Mouse (Mus musculus) hindbrain, embryonic 13.5 days (tissue): ENCODE data around the gene Iqgap1. TPM values are rescaled to one million over a fixed set of nuclear protein-coding genes. Genes with fewer than 3 reads are reported as not detected.

Experiments used
- ATAC-seq: fragments of 200-750 bp; cut with Nextera tagmentation; 2 replicates; pipeline ENCODE4 v1.8.0; 2017; ENCODE audit warnings: moderate TSS enrichment; ENCODE audit not compliant: low FRiP score
- H3K27ac ChIP-seq: fragments of 300-500 bp; sonication (generic); 2 replicates; pipeline ENCODE4 v1.5.1; 2015; ENCODE audit warnings: inconsistent platforms, mild to moderate bottlenecking, moderate library complexity
- H3K27me3 ChIP-seq: fragments of 300-500 bp; sonication (generic); 2 replicates; pipeline ENCODE4 v1.6.1; 2015; ENCODE audit warnings: mild to moderate bottlenecking, inconsistent platforms
- H3K36me3 ChIP-seq: fragments of 300-500 bp; sonication (generic); 2 replicates; pipeline ENCODE4 v1.6.1; 2015; ENCODE audit warnings: mild to moderate bottlenecking, inconsistent platforms
- H3K4me1 ChIP-seq: fragments of 300-500 bp; sonication (generic); replicated peaks from 2 replicates; pipeline ENCODE4 v1.6.1; 2015; ENCODE audit warnings: inconsistent platforms
- H3K4me2 ChIP-seq: fragments of 300-500 bp; sonication (generic); 2 replicates; pipeline ENCODE4 v1.6.1; 2015; ENCODE audit warnings: inconsistent platforms, mild to moderate bottlenecking, moderate library complexity
- H3K4me3 ChIP-seq: fragments of 300-500 bp; sonication (generic); 2 replicates; pipeline ENCODE4 v1.5.1; 2015; ENCODE audit warnings: mild to moderate bottlenecking, inconsistent platforms
- H3K9ac ChIP-seq: fragments of 300-500 bp; sonication (generic); 2 replicates; pipeline ENCODE4 v1.6.1; 2015; ENCODE audit warnings: mild to moderate bottlenecking, inconsistent platforms
- H3K9me3 ChIP-seq: fragments of 300-500 bp; sonication (generic); 2 replicates; pipeline ENCODE4 v1.6.1; 2016; ENCODE audit warnings: inconsistent platforms
- WGBS: fragments of 180-500 bp; shearing (Covaris S2); methylation state at CpG from one replicate; pipeline ENCODE4 v1.1.7; 2015; 5-methylcytosine and 5-hydroxymethylcytosine counted together
- polyA plus RNA-seq: library from polyadenylated mRNA; unstranded; fragments of >200 nt; fragmentation: Nextera tagmentation; extraction: Ambion mirVana; gene quantifications from 2 replicates; pipeline ENCODE4 v1.2.1, GENCODE M21; 2015

Gene Iqgap1
- polyA plus RNA-seq, 1 experiment from 2014 or later = 21.1 TPM

DNA sequence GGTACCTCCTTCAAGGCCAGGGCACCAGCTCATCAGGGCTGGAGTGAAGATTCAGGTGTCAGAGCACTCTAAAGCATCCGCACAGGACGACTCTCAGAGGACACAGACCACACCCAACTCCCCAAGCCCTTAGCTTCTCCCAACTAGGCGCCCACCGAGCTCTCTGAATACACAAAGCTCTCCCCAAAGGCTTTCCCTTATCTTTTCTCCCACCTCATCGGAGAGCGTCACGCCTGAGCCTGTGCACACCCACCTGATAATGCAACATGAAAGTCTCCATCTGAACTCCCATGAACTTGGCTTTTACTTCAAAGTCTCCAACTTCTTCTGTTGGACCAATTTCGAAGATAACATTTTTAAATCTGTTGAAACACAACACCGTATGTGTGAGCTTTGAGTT, 109.0 kb downstream of the Iqgap1 start:
- WGBS = 88% methylated on average over 9 of the region's 9 CpGs
- Histone ChIP-seq H3K4me3 (no peak overlapping the region), H3K9me3 (no peaks in the 10 kb centered on the region), H3K4me2 (no peak overlapping the region), H3K27ac (no peak overlapping the region), H3K27me3 (no peaks in the 10 kb centered on the region), H3K4me1 (no peaks in the 10 kb centered on the region), H3K9ac (no peak overlapping the region), H3K36me3 (peaks cover 67% of the 10 kb centered on the region)
- ATAC-seq = no peak

DNA sequence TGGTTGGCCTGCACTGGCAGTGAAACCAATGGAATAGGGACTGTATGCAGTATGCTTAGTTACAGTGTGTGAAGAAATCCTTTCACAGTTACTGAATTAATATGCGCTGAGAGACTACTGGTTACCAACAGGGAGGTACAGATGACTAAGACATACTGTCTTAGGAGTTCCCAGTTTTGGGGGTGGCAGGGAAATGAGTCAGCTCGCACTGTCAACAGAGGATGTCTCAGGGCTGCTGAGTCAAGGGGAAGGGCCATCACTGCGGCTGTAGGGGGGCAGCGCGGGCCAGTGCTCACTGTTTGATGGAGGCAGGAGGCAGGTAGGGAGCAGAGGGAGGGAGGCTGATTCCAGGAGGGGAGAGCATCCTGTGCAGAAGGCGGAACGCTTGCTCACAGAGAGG, 110.5 kb downstream of the Iqgap1 start:
- no peak for ATAC-seq
- Histone ChIP-seq H3K4me1 (no peaks in the 10 kb centered on the region), H3K4me3 (no peak overlapping the region), H3K27me3 (no peaks in the 10 kb centered on the region), H3K27ac (no peak overlapping the region), H3K36me3 (peaks cover 58% of the 10 kb centered on the region), H3K4me2 (no peak overlapping the region), H3K9ac (no peak overlapping the region), H3K9me3 (no peaks in the 10 kb centered on the region)
- WGBS = 92% methylated on average over 7 of the region's 7 CpGs

DNA sequence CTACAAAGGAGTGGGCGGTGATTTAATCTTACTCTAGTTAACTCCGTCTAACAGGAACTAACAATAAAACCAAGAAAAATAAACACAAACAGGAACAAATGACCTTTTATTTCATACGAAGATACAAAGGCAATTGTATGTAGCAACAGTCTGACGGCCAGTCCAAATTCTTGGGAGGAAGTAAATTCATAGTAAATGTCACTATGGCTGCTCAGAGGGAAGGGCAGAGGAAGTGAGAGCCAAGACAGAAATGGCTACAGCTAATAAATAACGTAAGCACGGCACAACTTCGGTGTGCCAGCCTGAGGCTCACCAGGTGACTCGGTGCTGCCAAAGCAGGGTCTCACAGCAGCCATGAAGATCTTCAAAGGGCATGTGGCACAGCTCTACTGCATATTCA, 114.3 kb downstream of the Iqgap1 start:
- H3K27ac ChIP-seq = no peak overlapping the region
- no peaks in the 10 kb centered on the region for H3K27me3 ChIP-seq
- no peaks in the 10 kb centered on the region for H3K9me3 ChIP-seq
- peaks cover 45% of the 10 kb centered on the region for H3K36me3 ChIP-seq
- WGBS = 75% methylated on average over 8 of the region's 8 CpGs
- no peak overlapping the region for H3K9ac ChIP-seq
- H3K4me1 ChIP-seq = no peaks in the 10 kb centered on the region
- no peak overlapping the region for H3K4me2 ChIP-seq
- no peak overlapping the region for H3K4me3 ChIP-seq
- ATAC-seq = no peak

GRCm38 (mm10) chr7:80710333-80710732, 115.4 kb downstream of the Iqgap1 start:
- H3K27ac ChIP-seq = no peak overlapping the region
- H3K27me3 ChIP-seq = no peaks in the 10 kb centered on the region
- H3K9me3 ChIP-seq = no peaks in the 10 kb centered on the region
- no peak overlapping the region for H3K9ac ChIP-seq
- no peaks in the 10 kb centered on the region for H3K4me1 ChIP-seq
- no peak for ATAC-seq
- 93% methylated on average over 7 of the region's 7 CpGs for WGBS
- H3K4me2 ChIP-seq = no peak overlapping the region
- no peak overlapping the region for H3K4me3 ChIP-seq
- peaks cover 35% of the 10 kb centered on the region for H3K36me3 ChIP-seq

DNA sequence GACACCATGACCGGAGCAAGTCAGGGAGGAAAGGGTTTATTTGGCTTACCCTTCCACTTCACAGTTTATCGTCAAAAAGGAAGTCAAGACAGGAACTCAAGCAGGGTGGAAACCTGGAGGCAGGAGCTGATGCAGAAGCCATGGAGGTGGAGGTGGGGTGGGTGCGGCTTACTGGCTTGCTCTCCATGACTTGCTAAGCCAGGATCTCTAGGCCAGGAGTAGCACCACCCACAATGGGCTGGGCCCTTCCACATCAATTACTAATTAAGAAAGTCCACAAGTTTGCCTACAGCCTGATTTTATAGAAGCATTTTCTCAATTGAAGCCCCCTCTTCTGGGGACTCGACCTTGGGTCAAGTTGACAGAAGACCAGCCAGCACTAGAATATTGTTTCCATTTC, 121.7 kb downstream of the Iqgap1 start:
- WGBS = 93% methylated on average over 4 of the region's 4 CpGs
- no peak overlapping the region for H3K9ac ChIP-seq
- no peak overlapping the region for H3K4me2 ChIP-seq
- peaks cover 7% of the 10 kb centered on the region for H3K36me3 ChIP-seq
- H3K4me1 ChIP-seq = no peaks in the 10 kb centered on the region
- no peak for ATAC-seq
- no peaks in the 10 kb centered on the region for H3K27me3 ChIP-seq
- H3K4me3 ChIP-seq = no peak overlapping the region
- no peaks in the 10 kb centered on the region for H3K9me3 ChIP-seq
- no peak overlapping the region for H3K27ac ChIP-seq

- Histone ChIP-seq H3K27ac (no peak overlapping the region), H3K9ac (no peak overlapping the region), H3K4me3 (no peak overlapping the region), H3K36me3 (peaks cover 2% of the 10 kb centered on the region), H3K4me2 (no peak overlapping the region), H3K27me3 (no peaks in the 10 kb centered on the region), H3K9me3 (no peaks in the 10 kb centered on the region), H3K4me1 (no peaks in the 10 kb centered on the region)
- no peak for ATAC-seq
- WGBS = 71% methylated on average over 6 of the region's 6 CpGs
Observed at GRCm38 (mm10) chr7:80702510-80702909, 123.3 kb downstream of the Iqgap1 start.

DNA sequence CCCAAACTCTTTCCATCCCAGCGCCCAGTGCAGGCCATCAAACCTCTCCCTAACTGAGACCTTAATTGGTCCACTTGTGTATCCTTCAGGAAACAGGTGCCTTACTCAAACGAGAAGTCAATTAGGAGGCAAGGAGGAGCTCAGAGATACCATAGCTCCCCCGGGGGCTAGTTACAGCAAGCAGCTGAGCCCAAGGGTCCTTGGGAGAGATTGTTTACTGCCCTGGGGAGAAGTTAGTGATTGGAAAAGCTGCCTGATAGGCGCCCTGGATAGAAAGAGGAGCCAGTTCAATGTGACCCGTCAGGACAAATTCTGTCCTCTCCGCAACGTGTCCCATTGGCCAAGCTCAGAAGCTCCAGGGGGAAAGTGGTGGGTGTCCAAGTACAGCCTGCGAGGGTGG, 126.1 kb downstream of the Iqgap1 start:
- no peak overlapping the region for H3K9ac ChIP-seq
- WGBS = 72% methylated on average over 8 of the region's 8 CpGs

GRCm38 (mm10) chr7:80698940-80699339, 126.8 kb downstream of the Iqgap1 start:
- Histone ChIP-seq H3K27me3 (no peaks in the 10 kb centered on the region), H3K9ac (no peak overlapping the region), H3K27ac (no peak overlapping the region), H3K4me2 (no peak overlapping the region), H3K36me3 (no peaks in the 10 kb centered on the region), H3K9me3 (no peaks in the 10 kb centered on the region), H3K4me3 (no peak overlapping the region), H3K4me1 (no peaks in the 10 kb centered on the region)
- 67% methylated on average over 3 of the region's 3 CpGs for WGBS
- ATAC-seq = no peak

More for the DNA sequence above, 126.1 kb downstream of the Iqgap1 start:
- H3K4me1 ChIP-seq = no peaks in the 10 kb centered on the region
- no peaks in the 10 kb centered on the region for H3K36me3 ChIP-seq
- no peaks in the 10 kb centered on the region for H3K9me3 ChIP-seq
- no peak overlapping the region for H3K27ac ChIP-seq
- no peak overlapping the region for H3K4me2 ChIP-seq
- H3K27me3 ChIP-seq = no peaks in the 10 kb centered on the region
- ATAC-seq = no peak
- H3K4me3 ChIP-seq = no peak overlapping the region

GRCm38 (mm10) chr7:80697859-80698258, 127.9 kb downstream of the Iqgap1 start:
- no peak for ATAC-seq
- WGBS = 69% methylated on average over 5 of the region's 5 CpGs
- no peak overlapping the region for H3K4me2 ChIP-seq
- H3K4me1 ChIP-seq = no peaks in the 10 kb centered on the region
- no peaks in the 10 kb centered on the region for H3K36me3 ChIP-seq
- no peaks in the 10 kb centered on the region for H3K27me3 ChIP-seq
- H3K27ac ChIP-seq = no peak overlapping the region
- H3K4me3 ChIP-seq = no peak overlapping the region
- H3K9ac ChIP-seq = no peak overlapping the region
- H3K9me3 ChIP-seq = no peaks in the 10 kb centered on the region

- Histone ChIP-seq H3K36me3 (no peaks in the 10 kb centered on the region), H3K9me3 (no peaks in the 10 kb centered on the region), H3K27ac (no peak overlapping the region), H3K4me3 (no peak overlapping the region), H3K4me2 (no peak overlapping the region), H3K4me1 (no peaks in the 10 kb centered on the region), H3K9ac (no peak overlapping the region), H3K27me3 (no peaks in the 10 kb centered on the region)
- WGBS = 75% methylated on average over 4 of the region's 4 CpGs
- ATAC-seq = no peak
Observed at GRCm38 (mm10) chr7:80696903-80697302, 128.9 kb downstream of the Iqgap1 start.

DNA sequence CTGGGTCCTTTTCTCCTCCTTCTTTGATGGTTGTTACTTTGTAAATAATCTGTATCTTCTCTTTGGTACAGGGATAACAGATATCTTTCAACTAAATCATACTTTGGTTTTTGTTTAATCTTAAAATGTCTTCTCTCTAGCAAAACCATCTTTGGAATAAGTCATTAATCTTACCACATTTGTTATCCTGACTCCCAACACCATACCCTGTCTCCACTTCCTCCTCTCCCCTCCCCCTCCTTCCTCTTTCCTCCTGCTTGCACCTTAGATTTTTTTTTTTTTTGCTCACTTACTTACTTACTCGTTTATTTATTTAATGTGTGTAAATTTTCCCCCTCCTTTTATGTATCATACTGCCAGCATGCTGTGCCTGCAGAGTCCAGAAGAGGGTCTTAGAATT, 129.4 kb downstream of the Iqgap1 start:
- no peak for ATAC-seq
- 74% methylated on average over 1 of the region's 1 CpGs for WGBS
- no peaks in the 10 kb centered on the region for H3K9me3 ChIP-seq

GRCm38 (mm10) chr7:80692472-80692871, 133.3 kb downstream of the Iqgap1 start:
- H3K4me1 ChIP-seq = peaks cover 9% of the 10 kb centered on the region
- H3K4me3 ChIP-seq = no peak overlapping the region
- no peak overlapping the region for H3K4me2 ChIP-seq
- H3K36me3 ChIP-seq = no peaks in the 10 kb centered on the region
- WGBS = 94% methylated on average over 9 of the region's 9 CpGs
- H3K27me3 ChIP-seq = no peaks in the 10 kb centered on the region
- no peaks in the 10 kb centered on the region for H3K9me3 ChIP-seq
- H3K9ac ChIP-seq = no peak overlapping the region
- H3K27ac ChIP-seq = no peak overlapping the region
- ATAC-seq = no peak

More for the DNA sequence above, 129.4 kb downstream of the Iqgap1 start:
- H3K27ac ChIP-seq = no peak overlapping the region
- no peak overlapping the region for H3K4me3 ChIP-seq
- no peaks in the 10 kb centered on the region for H3K36me3 ChIP-seq
- no peak overlapping the region for H3K4me2 ChIP-seq
- no peak overlapping the region for H3K9ac ChIP-seq
- H3K4me1 ChIP-seq = no peaks in the 10 kb centered on the region
- no peaks in the 10 kb centered on the region for H3K27me3 ChIP-seq

- Histone ChIP-seq H3K36me3 (no peaks in the 10 kb centered on the region), H3K4me3 (no peak overlapping the region), H3K9ac (no peak overlapping the region), H3K4me2 (no peak overlapping the region), H3K9me3 (no peaks in the 10 kb centered on the region), H3K4me1 (peaks cover 18% of the 10 kb centered on the region), H3K27ac (no peak overlapping the region), H3K27me3 (no peaks in the 10 kb centered on the region)
- WGBS = 50% methylated on average over 6 of the region's 6 CpGs
- no peak for ATAC-seq
Observed at GRCm38 (mm10) chr7:80691131-80691530, 134.6 kb downstream of the Iqgap1 start.

GRCm38 (mm10) chr7:80689221-80689591, 136.6 kb downstream of the Iqgap1 start:
- no peaks in the 10 kb centered on the region for H3K27me3 ChIP-seq
- H3K4me1 ChIP-seq = peaks cover 27% of the 10 kb centered on the region
- no peaks in the 10 kb centered on the region for H3K9me3 ChIP-seq
- 20% methylated on average over 10 of the region's 10 CpGs for WGBS
- ATAC-seq = peak; percentile 5; the same call in 1 of the 2 replicates
- no peaks in the 10 kb centered on the region for H3K36me3 ChIP-seq
- peak overlapping the region; percentile 95 for H3K9ac ChIP-seq
- H3K4me3 ChIP-seq = peak overlapping the region; percentile 87
- peak overlapping the region; percentile 96 for H3K27ac ChIP-seq
- H3K4me2 ChIP-seq = peak overlapping the region; percentile 69
